Mouse (Mus musculus) embryonic fibroblast, embryonic 13.5 days (primary cell): ENCODE results near the gene Tmprss7. TPM values are rescaled to one million over a fixed set of nuclear protein-coding genes. Genes with fewer than 3 reads are reported as not detected.

Experiments used
- H3K27ac ChIP-seq: 2 replicates; pipeline ENCODE4 v1.5.1; 2012; ENCODE audit warnings: low read length, control low read depth, inconsistent platforms; ENCODE audit not compliant: insufficient read depth
- H3K4me1 ChIP-seq: 2 replicates; pipeline ENCODE4 v1.6.1; 2011; ENCODE audit warnings: low read length; ENCODE audit not compliant: control insufficient read depth, insufficient read depth
- H3K4me3 ChIP-seq: 2 replicates; pipeline ENCODE4 v1.5.1; 2011; ENCODE audit warnings: mild to moderate bottlenecking, control low read depth, low read length; ENCODE audit not compliant: insufficient read depth
- CTCF ChIP-seq: IDR thresholded peaks from 2 replicates; pipeline ENCODE4 v1.5.1; 2011; ENCODE audit warnings: mild to moderate bottlenecking, control low read depth, low read length, moderate library complexity, borderline replicate concordance; ENCODE audit not compliant: insufficient read depth
- POLR2A ChIP-seq: IDR thresholded peaks from 2 replicates; pipeline ENCODE4 v1.6.1; 2011; ENCODE audit warnings: low read depth, mild to moderate bottlenecking, control low read depth, low read length, moderate library complexity
- polyA plus RNA-seq: library from polyadenylated mRNA; stranded (reverse); fragments of >200 nt; gene quantifications from 2 replicates; pipeline ENCODE4 v1.2.4, GENCODE M21; 2011; ENCODE audit warnings: low read depth; ENCODE audit not compliant: missing spikeins, insufficient read length

Tmprss7 gene
- polyA plus RNA-seq, 1 experiment = not detected

- Histone ChIP-seq H3K4me1 (no peaks in the 10 kb centered on the region), H3K4me3 (no peak overlapping the region), H3K27ac (no peak overlapping the region)
- TF ChIP-seq POLR2A (no peak), CTCF (no peak)
These were observed 57.6 kb downstream of the Tmprss7 start for GRCm38 (mm10) chr16:45635826-45636225.

- TF ChIP-seq CTCF (no peak), POLR2A (no peak)
- H3K27ac ChIP-seq = no peak overlapping the region
- no peak overlapping the region for H3K4me3 ChIP-seq
- H3K4me1 ChIP-seq = no peaks in the 10 kb centered on the region
These were observed 61.0 kb downstream of the Tmprss7 start for GRCm38 (mm10) chr16:45632420-45632819.

- Histone ChIP-seq H3K4me1 (no peaks in the 10 kb centered on the region), H3K27ac (no peak overlapping the region), H3K4me3 (no peak overlapping the region)
- TF ChIP-seq POLR2A (no peak), CTCF (peak; percentile 62; the same call in 1 of the 2 replicates)
These were observed 63.0 kb downstream of the Tmprss7 start for GRCm38 (mm10) chr16:45630347-45630960.

GRCm38 (mm10) chr16:45629497-45630105 lies 63.9 kb downstream of the Tmprss7 start:
- H3K27ac ChIP-seq = no peak overlapping the region
- H3K4me3 ChIP-seq = no peak overlapping the region
- no peaks in the 10 kb centered on the region for H3K4me1 ChIP-seq
- no peak for TF ChIP-seq CTCF
- no peak for TF ChIP-seq POLR2A

- Histone ChIP-seq H3K4me3 (no peak overlapping the region), H3K4me1 (no peaks in the 10 kb centered on the region), H3K27ac (no peak overlapping the region)
- TF ChIP-seq POLR2A = no peak
- TF ChIP-seq CTCF = no peak
These were observed 68.1 kb downstream of the Tmprss7 start for GRCm38 (mm10) chr16:45625342-45625741.

GRCm38 (mm10) chr16:45624791-45625190 lies 68.7 kb downstream of the Tmprss7 start:
- no peak for TF ChIP-seq CTCF
- TF ChIP-seq POLR2A = no peak
- H3K4me1 ChIP-seq = no peaks in the 10 kb centered on the region
- no peak overlapping the region for H3K4me3 ChIP-seq
- no peak overlapping the region for H3K27ac ChIP-seq

GRCm38 (mm10) chr16:45623230-45623629 lies 70.2 kb downstream of the Tmprss7 start:
- H3K27ac ChIP-seq = no peak overlapping the region
- H3K4me3 ChIP-seq = no peak overlapping the region
- no peaks in the 10 kb centered on the region for H3K4me1 ChIP-seq
- no peak for TF ChIP-seq POLR2A
- TF ChIP-seq CTCF = no peak

GRCm38 (mm10) chr16:45619751-45620375 lies 73.6 kb downstream of the Tmprss7 start:
- Histone ChIP-seq H3K27ac (no peak overlapping the region), H3K4me1 (no peaks in the 10 kb centered on the region), H3K4me3 (no peak overlapping the region)
- no peak for TF ChIP-seq POLR2A
- no peak for TF ChIP-seq CTCF

GRCm38 (mm10) chr16:45615944-45616343 lies 77.5 kb downstream of the Tmprss7 start:
- no peak overlapping the region for H3K27ac ChIP-seq
- no peak overlapping the region for H3K4me3 ChIP-seq
- H3K4me1 ChIP-seq = no peaks in the 10 kb centered on the region
- TF ChIP-seq POLR2A (no peak), CTCF (no peak)

- Histone ChIP-seq H3K27ac (no peak overlapping the region), H3K4me1 (no peaks in the 10 kb centered on the region), H3K4me3 (no peak overlapping the region)
- no peak for TF ChIP-seq CTCF
- TF ChIP-seq POLR2A = no peak
These were observed 80.2 kb downstream of the Tmprss7 start for GRCm38 (mm10) chr16:45613247-45613646.
